Mouse (Mus musculus) CD8-positive naive resting alpha-beta T cell, adult 2 months (primary cell): Measurements from ENCODE around the gene Rps4x.

Source experiments
- DNase-seq, 2 experiments: peaks; one replicate each; pipeline ENCODE4 v3.0.0; 2022; ENCODE audit warnings: low read depth in 2 of 2, low spot score in 2 of 2

The Rps4x gene

DNA sequence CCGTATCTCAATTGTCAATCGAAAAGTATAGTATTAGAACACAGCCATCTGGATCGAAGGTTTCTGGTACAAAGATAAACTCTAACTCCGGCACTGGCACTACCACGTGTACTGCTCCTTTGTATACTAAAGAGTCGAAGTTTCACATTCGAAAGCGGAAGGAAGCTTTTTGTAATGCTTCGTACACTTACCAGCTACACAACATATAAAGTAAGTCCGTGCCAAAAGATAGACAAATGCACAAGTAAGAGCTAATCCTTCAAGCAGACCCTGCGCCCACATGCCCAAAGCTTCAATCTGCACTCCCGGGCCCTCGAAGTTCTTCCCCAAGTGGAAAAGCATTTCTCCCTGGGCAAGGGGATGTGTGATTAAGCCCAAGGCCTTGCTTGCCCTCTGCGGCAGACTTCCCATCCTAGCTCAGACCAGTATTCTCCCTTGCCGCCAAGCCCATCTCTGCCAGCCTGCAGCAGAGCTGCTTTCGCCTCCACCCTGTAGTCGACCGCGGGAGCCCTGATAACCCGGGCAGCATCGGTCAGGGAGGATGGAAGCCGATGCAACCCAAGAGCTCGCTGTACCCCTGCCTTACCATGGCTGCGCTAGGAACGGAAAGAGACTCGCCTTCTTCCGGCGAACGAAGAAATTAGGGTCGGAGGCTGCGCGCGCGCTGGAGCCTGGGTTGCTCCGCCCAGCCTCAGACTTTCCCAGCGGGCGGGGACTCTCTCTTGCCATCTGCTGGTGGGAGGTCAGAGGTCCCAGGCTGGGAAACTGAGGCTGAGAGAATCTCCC, at the start of gene Rps4x:
Rps4x (minus strand) TSS at position 683 of the 786 bp plus-strand sequence.
- DNase-seq: peak; percentile 69 to 77

- DNase-seq: peak; percentile 14 to 50
Measured at GRCm38 (mm10) chrX:102219126-102219525, 29.9 kb upstream of the Rps4x start.

GRCm38 (mm10) chrX:102215356-102215755, 26.2 kb upstream of the Rps4x start:
- DNase-seq: peak; percentile 32 to 41

- no peak for DNase-seq
Measured at GRCm38 (mm10) chrX:102190840-102191239, 1.6 kb upstream of the Rps4x start.

DNA sequence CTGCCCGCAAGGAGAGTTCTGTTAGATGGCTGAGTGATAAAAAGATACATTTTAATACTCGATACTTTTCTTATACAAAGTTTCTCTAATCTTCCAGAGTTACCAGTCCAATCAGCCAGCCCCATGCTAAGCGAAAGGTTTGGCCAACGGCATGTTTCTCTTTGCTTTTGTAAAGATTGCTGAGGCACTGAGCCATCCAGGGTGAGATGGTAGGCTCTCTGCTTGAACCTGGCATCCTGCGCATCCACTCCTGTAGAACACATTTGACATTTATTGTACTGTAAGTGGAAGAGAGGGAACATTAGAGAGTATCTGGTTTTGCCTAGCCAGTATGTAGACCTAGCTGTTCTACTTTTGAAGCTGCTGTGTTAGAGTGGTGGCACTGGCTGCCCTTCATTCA, 387 bp upstream of the Rps4x start:
- DNase-seq: no peak

DNA sequence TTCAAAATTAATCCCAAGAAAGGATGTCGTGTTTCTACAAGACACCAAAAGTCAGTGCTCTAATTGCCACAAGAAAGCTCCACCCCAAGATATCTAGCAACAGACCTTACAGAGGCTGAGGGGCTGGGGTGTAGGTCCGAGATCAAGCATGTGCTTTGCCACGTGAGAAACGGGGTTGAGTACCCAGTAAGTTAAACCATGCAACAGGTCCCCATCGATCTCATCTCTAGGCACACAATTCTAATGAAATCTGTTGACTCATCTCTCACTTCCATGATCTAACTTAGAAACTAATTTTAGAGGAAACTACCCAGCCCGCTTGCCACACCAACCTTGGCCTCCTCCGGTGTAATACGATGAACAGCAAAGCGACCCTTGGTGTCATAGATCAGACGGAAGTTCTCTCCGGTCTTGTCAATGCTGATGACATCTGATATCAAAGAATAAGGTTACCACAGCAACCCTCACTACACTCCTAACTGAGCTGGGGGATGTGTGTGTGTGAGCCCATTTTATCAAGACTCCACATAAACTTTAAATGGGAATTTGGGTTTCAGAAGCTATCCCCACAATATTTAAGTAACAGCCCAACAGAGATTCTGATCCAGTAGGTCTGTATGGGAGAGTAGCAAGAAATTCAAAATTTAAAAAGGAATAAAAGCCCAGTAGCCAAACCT, 2.0 kb downstream of the Rps4x start:
- peak in 1 of 2 experiments; percentile 9 for DNase-seq

DNA sequence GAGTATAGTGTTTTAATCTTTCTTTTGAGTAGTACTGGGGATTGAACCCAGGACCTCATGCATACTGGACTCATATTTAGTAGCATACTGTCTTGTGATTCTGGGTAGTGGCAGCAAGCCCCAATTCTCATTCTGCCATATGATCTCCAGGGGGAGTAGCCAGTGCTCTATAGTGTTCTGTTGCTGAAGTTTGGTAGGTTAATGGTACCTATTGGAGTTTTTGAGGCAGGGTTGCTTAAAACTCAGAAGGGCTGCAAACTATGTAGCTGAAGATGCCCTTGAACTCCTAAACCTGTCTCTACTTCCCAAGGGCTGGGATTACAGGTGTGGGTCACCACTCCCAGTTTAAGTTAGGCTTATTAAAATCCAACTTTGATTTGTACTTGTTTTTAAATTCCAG, 6.6 kb downstream of the Rps4x start:
- no peak for DNase-seq

DNA sequence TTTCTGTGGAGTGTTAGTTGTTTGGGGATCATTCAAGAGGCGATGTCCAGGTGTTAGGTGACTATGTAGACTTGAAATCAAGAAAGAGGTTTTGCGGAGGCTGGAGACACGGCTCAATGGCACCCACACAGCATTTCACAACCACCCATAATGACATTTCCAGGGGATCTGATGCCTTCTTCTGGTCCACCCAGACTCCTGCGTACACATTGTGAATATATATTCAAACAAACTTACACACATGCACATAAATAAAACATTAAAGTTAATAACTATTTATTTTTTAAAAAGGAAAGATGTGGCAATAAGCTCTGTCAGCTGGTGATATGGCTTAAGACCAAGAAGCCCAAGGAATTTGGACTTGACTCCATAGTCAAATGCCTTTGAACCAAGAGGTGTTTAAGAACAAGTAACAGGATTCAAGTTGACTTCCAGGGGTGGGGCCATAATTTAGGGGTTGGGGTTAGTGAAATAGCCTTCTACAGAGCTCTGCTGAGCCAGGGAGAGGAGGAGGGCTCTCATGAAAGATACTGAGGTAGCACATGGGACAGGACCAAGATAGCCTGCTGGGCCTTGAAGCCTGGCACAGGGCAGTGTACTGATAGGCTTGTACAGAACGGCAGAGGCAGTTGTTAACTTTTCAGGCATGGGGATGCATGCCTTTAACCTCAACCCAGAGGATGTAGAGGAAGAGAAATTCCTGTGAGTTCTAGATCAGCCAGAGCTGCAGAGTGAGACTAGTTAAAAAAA, 13.5 kb downstream of the Rps4x start:
- DNase-seq: no peak

- no peak for DNase-seq
Measured at GRCm38 (mm10) chrX:102170900-102171299, 18.3 kb downstream of the Rps4x start.

DNA sequence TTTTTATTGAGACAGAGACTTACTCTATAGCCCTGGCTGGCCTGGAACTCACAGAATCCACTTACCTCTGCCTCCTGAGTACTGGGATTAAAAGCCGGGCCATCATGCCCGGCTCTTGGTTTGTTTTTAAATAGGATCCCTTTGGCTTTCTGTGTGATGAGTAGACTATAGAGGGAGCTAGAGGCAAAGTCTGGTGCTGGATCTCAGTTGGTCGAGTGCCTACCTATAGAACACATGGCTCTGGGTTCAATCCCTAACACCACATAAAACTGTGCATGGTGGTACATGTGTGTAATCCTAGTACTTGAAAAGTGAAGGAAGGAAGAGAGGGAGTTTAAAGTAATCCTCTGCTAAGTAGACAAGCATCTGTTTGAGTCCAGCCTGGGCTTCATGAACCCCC, 19.1 kb downstream of the Rps4x start:
- no peak for DNase-seq

- DNase-seq: no peak
Measured at GRCm38 (mm10) chrX:102169724-102170123, 19.5 kb downstream of the Rps4x start.

- no peak for DNase-seq
Measured at GRCm38 (mm10) chrX:102166986-102167385, 22.2 kb downstream of the Rps4x start.

DNA sequence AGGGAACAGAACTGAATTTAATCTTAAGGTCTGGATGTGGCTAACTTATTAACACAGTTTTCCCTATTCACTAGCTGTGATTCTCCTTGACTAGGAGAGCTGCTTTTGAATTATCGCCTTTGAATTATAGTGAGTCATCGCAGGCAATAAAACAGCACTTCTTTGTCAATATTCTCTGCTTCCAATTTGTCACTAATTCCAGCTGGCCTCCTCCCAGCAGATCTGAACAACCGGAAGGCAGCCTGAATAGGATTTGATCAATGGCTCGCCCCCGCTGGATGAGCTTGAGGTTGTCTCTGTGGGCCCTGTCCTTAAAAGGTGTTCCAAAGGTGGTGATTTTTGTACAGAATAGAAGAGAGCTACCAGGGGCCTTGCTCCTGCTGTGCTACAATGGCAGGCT, 22.7 kb downstream of the Rps4x start:
- no peak for DNase-seq

GRCm38 (mm10) chrX:102163529-102163928, 25.7 kb downstream of the Rps4x start:
- no peak for DNase-seq

GRCm38 (mm10) chrX:102163096-102163495, 26.1 kb downstream of the Rps4x start:
- no peak for DNase-seq

DNA sequence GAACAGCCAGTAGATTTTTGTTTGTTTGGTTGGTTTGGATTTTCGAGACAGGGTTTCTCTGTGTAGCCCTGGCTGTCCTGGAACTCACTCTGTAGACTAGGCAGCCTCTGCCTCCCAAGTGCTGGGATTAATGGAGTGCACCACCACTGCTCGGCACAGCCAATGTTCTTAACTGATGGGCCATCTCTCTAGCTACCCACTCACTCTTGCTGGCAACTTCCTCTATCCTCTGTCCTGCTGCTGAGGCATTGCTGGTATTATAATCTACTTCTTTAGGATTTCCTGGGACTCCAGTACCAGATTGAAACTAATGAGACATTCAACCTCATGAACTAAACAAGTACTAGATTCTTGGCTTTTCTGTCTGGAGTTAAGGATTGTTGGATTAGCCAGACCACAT, 28.7 kb downstream of the Rps4x start:
- DNase-seq: no peak

DNA sequence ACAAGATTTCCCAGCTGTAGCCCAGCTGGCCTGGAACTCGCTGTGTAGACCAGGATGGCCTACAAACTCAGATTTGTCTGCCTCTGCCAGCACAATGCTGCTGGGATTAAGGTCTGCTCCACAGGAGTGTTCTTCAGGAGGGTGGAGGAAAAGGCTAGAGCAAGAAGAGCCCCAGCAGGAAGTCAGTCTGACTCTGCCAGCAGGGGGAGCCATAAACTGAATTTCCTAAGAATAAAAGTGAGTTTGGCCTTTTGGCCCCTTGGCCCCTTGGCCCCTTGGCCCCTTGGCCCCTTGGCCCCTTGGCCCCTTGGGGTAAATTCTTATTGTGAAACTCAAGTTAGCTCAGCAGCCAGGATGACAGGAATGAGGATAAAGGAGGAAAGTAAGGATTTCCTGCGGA, 29.4 kb downstream of the Rps4x start:
- peak; percentile 7 to 47 for DNase-seq

DNA sequence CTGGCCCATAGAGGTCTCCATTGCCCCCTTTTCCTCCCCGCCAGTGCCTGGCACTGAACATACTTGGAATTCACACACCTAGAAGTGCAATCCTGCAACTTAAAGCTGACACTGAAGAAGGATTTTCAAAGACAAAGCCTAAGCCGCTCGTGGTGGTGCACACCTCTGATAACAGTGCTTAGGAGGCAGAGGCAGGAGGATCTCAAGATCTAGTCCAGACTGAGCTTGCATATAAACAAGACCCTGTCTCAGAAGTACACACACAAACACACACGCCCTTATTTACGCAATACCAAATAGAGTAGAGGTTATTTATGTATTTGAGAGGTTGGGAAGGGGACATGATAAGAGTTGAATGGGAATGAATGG, 31.8 kb downstream of the Rps4x start:
- no peak for DNase-seq

GRCm38 (mm10) chrX:102156618-102157422, 32.4 kb downstream of the Rps4x start, which contains the start of gene Ercc6l:
Gene Ercc6l, minus strand, starts transcription at chrX:102157091.
- peak; percentile 81 to 83 for DNase-seq

DNA sequence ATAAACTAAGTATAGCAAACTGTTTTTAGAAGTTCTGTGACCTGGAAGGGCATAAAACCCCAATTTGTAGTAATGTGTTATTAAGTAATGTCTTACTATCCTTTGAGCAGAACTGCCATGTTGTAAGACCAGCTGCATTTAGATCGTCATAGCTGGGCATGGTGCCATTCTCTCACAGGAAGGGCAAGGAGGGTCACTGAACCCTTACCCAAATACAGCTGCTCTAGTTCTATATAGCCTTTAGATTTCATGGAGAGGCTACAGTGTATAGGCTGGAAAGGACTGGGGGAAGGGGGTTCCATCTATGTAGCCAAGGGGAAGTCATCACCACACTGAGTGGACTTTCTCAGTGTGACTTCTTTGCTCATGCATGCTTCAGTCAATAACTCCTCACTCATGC, 48.0 kb downstream of the Rps4x start:
- no peak for DNase-seq
